Mouse (Mus musculus) CD8-positive naive resting alpha-beta T cell, adult 2 months (primary cell): ENCODE results near the gene Gm30302.

ENCODE experiments used
- DNase-seq, 2 experiments: peaks; one replicate each; pipeline ENCODE4 v3.0.0; 2022; ENCODE audit warnings: low read depth in 2 of 2, low spot score in 2 of 2

Gene Gm30302

DNA sequence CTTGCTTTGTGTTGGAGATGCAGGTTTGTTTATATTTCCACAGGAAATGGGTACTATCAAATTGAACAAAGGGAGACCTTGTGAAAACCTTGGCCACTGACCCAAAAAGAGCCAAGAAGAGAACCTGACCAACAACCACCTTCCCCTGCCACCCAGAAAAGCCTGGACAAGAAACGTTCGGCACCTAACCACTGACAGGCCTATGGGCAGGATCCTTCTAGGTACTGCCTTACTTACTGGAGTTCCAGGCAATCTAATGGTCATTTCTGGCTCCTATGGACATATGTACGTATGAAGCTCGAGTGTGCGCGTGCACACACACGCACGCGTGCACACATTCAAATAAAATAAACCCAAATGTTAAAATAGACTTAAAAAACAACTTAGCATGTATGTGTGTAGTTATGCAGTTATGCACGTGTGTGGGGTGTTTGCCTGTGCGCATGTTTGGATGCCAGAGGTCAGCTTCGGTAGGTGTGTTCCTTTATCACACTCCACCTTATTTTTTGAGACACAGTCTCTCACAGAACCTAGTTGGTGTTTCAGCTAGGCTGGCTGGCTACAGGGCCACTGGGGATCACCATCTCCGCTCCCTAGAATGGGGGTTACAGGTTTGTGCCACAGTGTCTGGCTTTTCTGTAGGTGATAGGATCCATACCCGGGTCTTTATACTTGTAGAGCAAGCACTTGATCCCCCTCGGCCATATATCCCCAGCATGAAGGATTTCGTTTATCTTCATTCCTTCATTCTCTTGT, 57.3 kb downstream of the Gm30302 start:
- DNase-seq: no peak

DNA sequence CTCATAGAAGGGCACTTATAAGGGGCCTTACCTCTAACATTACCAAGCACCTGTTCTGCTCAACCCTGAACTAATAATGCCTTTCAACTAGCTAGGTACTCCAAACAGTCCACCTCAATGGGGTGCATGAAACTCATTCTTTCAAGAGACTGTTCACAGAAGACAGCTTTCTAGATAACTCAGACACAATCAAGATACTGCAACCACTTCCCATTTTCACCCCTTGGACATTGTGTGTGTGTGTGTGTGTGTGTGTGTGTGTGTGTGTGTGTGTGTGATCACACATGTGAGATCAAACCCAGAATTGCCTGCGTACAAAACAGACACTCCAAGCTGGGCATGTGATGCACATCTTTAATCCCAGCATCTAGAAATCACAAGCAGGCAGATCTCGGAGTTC, 60.8 kb downstream of the Gm30302 start:
- DNase-seq: no peak

DNA sequence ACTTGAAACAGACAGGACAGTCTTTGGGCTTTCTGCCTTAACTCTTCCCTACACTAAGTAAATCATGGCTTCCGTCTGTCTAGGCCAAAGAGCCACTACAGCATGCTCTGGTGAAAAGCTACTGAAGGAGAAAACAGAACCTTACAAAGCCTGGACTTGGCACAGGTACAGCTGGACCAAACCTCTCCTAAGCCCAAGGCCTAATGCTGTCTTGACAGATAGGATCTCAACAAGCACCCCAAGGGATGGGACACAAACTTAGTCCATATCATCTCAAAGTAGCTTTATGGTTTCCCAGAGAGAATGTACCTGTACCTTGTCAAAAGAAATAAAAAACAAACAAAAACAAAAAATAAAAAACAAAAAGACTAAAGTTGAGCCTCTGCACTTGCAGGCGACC, 62.4 kb downstream of the Gm30302 start:
- no peak for DNase-seq
